Mouse (Mus musculus): ENCODE data around the gene Cgas.

Gene Cgas

GRCm38 (mm10) chr9:78457026-78457425 lies 14.0 kb upstream of the Cgas start:
- DNase-seq = no peak

GRCm38 (mm10) chr9:78451382-78451781 lies 8.3 kb upstream of the Cgas start:
- DNase-seq = no peak

GRCm38 (mm10) chr9:78450404-78450803 lies 7.4 kb upstream of the Cgas start:
- peak in 1 of 2 experiments; percentile 39 for DNase-seq

- DNase-seq = peak; percentile 86 to 95
These were observed 5.2 kb upstream of the Cgas start, which contains the start of the genes Mto1 and Gm17324 for GRCm38 (mm10) chr9:78447973-78448873. Gene Mto1 (plus strand): TSS chr9:78448208. Gene Gm17324 (minus strand): TSS chr9:78448786.

GRCm38 (mm10) chr9:78447606-78447972 lies 4.6 kb upstream of the Cgas start:
- no peak for DNase-seq

- peak in 1 of 2 experiments; percentile 38 for DNase-seq
These were observed 829 bp downstream of the Cgas start for GRCm38 (mm10) chr9:78442237-78442578.

GRCm38 (mm10) chr9:78439426-78439825 lies 3.6 kb downstream of the Cgas start:
- peak in 1 of 2 experiments; percentile 37 for DNase-seq

- DNase-seq = no peak
These were observed 10.6 kb downstream of the Cgas start for GRCm38 (mm10) chr9:78432471-78432870.

GRCm38 (mm10) chr9:78430486-78430885 lies 12.6 kb downstream of the Cgas start:
- DNase-seq = no peak

- DNase-seq = no peak
These were observed 13.5 kb downstream of the Cgas start for GRCm38 (mm10) chr9:78429551-78429950.

- no peak for DNase-seq
These were observed 14.1 kb downstream of the Cgas start for GRCm38 (mm10) chr9:78428870-78429432.

- DNase-seq = no peak
These were observed 14.9 kb downstream of the Cgas start for GRCm38 (mm10) chr9:78428185-78428584.

GRCm38 (mm10) chr9:78427362-78427781 lies 15.7 kb downstream of the Cgas start:
- DNase-seq = no peak

- no peak for DNase-seq
These were observed 41.4 kb downstream of the Cgas start for GRCm38 (mm10) chr9:78401596-78401995.

GRCm38 (mm10) chr9:78400570-78400969 lies 42.5 kb downstream of the Cgas start:
- DNase-seq = no peak

GRCm38 (mm10) chr9:78396517-78396916 lies 46.5 kb downstream of the Cgas start:
- no peak for DNase-seq

GRCm38 (mm10) chr9:78395630-78396351 lies 47.2 kb downstream of the Cgas start, which contains the start of gene Ddx43:
Gene Ddx43 (plus strand): TSS chr9:78395777.
- peak; percentile 16 to 67 for DNase-seq

- no peak for DNase-seq
These were observed 47.8 kb downstream of the Cgas start for GRCm38 (mm10) chr9:78395244-78395629.

GRCm38 (mm10) chr9:78394602-78395001 lies 48.4 kb downstream of the Cgas start:
- no peak for DNase-seq

- DNase-seq = no peak
These were observed 49.3 kb downstream of the Cgas start for GRCm38 (mm10) chr9:78393741-78394140.

- DNase-seq = no peak
These were observed 53.1 kb downstream of the Cgas start for GRCm38 (mm10) chr9:78389981-78390380.

GRCm38 (mm10) chr9:78386947-78387346 lies 56.1 kb downstream of the Cgas start:
- DNase-seq = no peak

GRCm38 (mm10) chr9:78385893-78386292 lies 57.1 kb downstream of the Cgas start:
- peak in 1 of 2 experiments; percentile 33 for DNase-seq
